Mouse (Mus musculus) kidney, adult 2 months (tissue): Measurements from ENCODE around the gene A430033K04Rik. TPM values are rescaled to one million over a fixed set of nuclear protein-coding genes. Genes with fewer than 3 reads are reported as not detected.

Source experiments
- DNase-seq: peaks from one replicate; pipeline ENCODE4 v3.0.0; 2021
- H3K27ac ChIP-seq: fragments of 200-500 bp; 2 replicates; pipeline ENCODE4 v1.5.1; 2012; ENCODE audit warnings: low read depth, low read length, control low read depth, inconsistent platforms; ENCODE audit not compliant: insufficient read depth
- H3K27me3 ChIP-seq: fragments of 200-500 bp; replicated peaks from 2 replicates; pipeline ENCODE4 v1.6.1; 2012; ENCODE audit warnings: mild to moderate bottlenecking, moderate library complexity, low read length, inconsistent platforms; ENCODE audit not compliant: control insufficient read depth, insufficient read depth
- H3K36me3 ChIP-seq: fragments of 200-500 bp; 2 replicates; pipeline ENCODE4 v1.6.1; 2012; ENCODE audit warnings: mild to moderate bottlenecking, moderate library complexity, low read length, inconsistent platforms; ENCODE audit not compliant: control insufficient read depth, insufficient read depth
- H3K4me1 ChIP-seq: fragments of 200-500 bp; 2 replicates; pipeline ENCODE4 v1.6.1; 2011; ENCODE audit warnings: low read length; ENCODE audit not compliant: control insufficient read depth, insufficient read depth
- H3K4me3 ChIP-seq: fragments of 200-500 bp; 2 replicates; pipeline ENCODE4 v1.5.1; 2011; ENCODE audit warnings: mild to moderate bottlenecking, low read depth, low read length, control low read depth; ENCODE audit not compliant: insufficient read depth
- CTCF ChIP-seq: fragments of 200-500 bp; conservative IDR thresholded peaks from 2 replicates; pipeline ENCODE4 v1.5.1; 2011; ENCODE audit warnings: low read depth, mild to moderate bottlenecking, control low read depth, low read length, moderate library complexity, mixed read lengths; ENCODE audit not compliant: insufficient read depth, insufficient read length
- POLR2A ChIP-seq: fragments of 200-500 bp; IDR thresholded peaks from one replicate; pipeline ENCODE4 v1.6.1; 2011; ENCODE audit warnings: low read depth, low read length, control low read depth
- whole genome bisulfite sequencing: fragments of 180-500 bp; shearing (Covaris S2); methylation state at CpG from one replicate; pipeline ENCODE4 v1.1.7; 2018; 5-methylcytosine and 5-hydroxymethylcytosine counted together
- polyA plus RNA-seq: library from polyadenylated mRNA; depleted of rRNA; stranded (reverse); fragments of >200 nt; gene quantifications from 2 replicates; pipeline ENCODE4 v1.2.3, GENCODE M21; 2012; rRNA removed

The A430033K04Rik gene
- polyA plus RNA-seq, 1 experiment = 3.0 TPM

- no peak overlapping the region for H3K27ac ChIP-seq
- no peaks in the 10 kb centered on the region for H3K36me3 ChIP-seq
- DNase-seq = no peak
- WGBS = 56% methylated on average over 4 of the region's 4 CpGs
- H3K4me1 ChIP-seq = no peaks in the 10 kb centered on the region
- no peak overlapping the region for H3K4me3 ChIP-seq
- no peak for TF ChIP-seq POLR2A
- TF ChIP-seq CTCF = no peak
- no peaks in the 10 kb centered on the region for H3K27me3 ChIP-seq
These were observed 72.0 kb downstream of the A430033K04Rik start for GRCm38 (mm10) chr5:138694496-138695167.

DNA sequence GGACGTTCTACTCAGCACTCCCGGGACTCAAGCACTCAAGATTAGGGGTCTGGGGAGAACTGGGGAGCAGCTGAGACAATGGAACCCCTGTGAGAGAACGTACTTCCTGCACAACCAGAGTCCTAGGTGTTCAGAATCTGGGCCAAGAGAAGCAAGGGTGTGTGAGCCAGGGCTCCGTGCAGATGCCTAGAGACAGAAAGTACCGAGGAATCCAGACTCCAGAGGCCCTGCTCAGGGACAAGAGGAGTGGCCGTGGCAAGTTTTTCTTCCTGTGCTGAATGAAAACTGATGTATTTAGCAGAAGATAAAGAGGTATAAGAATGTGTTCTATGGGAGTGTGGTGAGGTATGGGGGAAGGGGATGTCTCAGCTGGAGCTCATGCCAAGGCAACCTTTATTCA lies 74.8 kb downstream of the A430033K04Rik start:
- Histone ChIP-seq H3K27ac (no peak overlapping the region), H3K4me3 (no peak overlapping the region), H3K4me1 (no peaks in the 10 kb centered on the region), H3K36me3 (no peaks in the 10 kb centered on the region), H3K27me3 (no peaks in the 10 kb centered on the region)
- no peak for DNase-seq
- WGBS = 73% methylated on average over 6 of the region's 6 CpGs
- TF ChIP-seq POLR2A (no peak), CTCF (no peak)

Other genes starting within 250 kb of the A430033K04Rik start
- 4.2 and 5.6 TPM in 2 replicates for gene Zfp157, start 181.4 kb upstream of the A430033K04Rik start, polyA plus RNA-seq
- not detected in 2 replicates for gene 1700123K08Rik, start 58.1 kb upstream of the A430033K04Rik start, polyA plus RNA-seq
- gene Zfp68, start 3.1 kb upstream of the A430033K04Rik start, polyA plus RNA-seq = 5.0 and 7.1 TPM in 2 replicates
- gene Fam20c, start 131.7 kb downstream of the A430033K04Rik start, polyA plus RNA-seq = 49.5 and 65.6 TPM in 2 replicates
- gene Gm5294, start 197.2 kb downstream of the A430033K04Rik start, polyA plus RNA-seq = 0.14 and 0.16 TPM in 2 replicates